Mouse (Mus musculus): ENCODE data around the gene 9530077C05Rik.
"Not testable (repeated sequence)": the region's sequence is repeated elsewhere in the genome, so short reads cannot be mapped to it uniquely, and the experiment has no call there.

Gene 9530077C05Rik

GRCm38 (mm10) chr9:22419877-22420276, 8.6 kb downstream of the 9530077C05Rik start:
- no peak for DNase-seq (ENCODE audit: low spot score)

GRCm38 (mm10) chr9:22420491-22420890, 9.2 kb downstream of the 9530077C05Rik start:
- no peak for DNase-seq (ENCODE audit: low spot score)

- DNase-seq (ENCODE audit: low spot score): no peak
These were observed 11.2 kb downstream of the 9530077C05Rik start for GRCm38 (mm10) chr9:22422559-22422958.

GRCm38 (mm10) chr9:22423507-22423906, 12.2 kb downstream of the 9530077C05Rik start:
- no peak for DNase-seq (ENCODE audit: low spot score)

GRCm38 (mm10) chr9:22424196-22424595, 12.9 kb downstream of the 9530077C05Rik start:
- no peak for DNase-seq (ENCODE audit: low spot score)

- no peak for DNase-seq (ENCODE audit: low spot score)
These were observed 13.4 kb downstream of the 9530077C05Rik start for GRCm38 (mm10) chr9:22424719-22425118.

- no peak for DNase-seq (ENCODE audit: low spot score)
These were observed 16.8 kb downstream of the 9530077C05Rik start for GRCm38 (mm10) chr9:22428028-22428665.

- no peak for DNase-seq (ENCODE audit: low spot score)
These were observed 17.5 kb downstream of the 9530077C05Rik start for GRCm38 (mm10) chr9:22428666-22429410.

GRCm38 (mm10) chr9:22429533-22430241, 18.4 kb downstream of the 9530077C05Rik start:
- no peak for DNase-seq (ENCODE audit: low spot score)

- no peak for DNase-seq (ENCODE audit: low spot score)
These were observed 19.1 kb downstream of the 9530077C05Rik start for GRCm38 (mm10) chr9:22430315-22430840.

GRCm38 (mm10) chr9:22433221-22433620, 21.9 kb downstream of the 9530077C05Rik start:
- DNase-seq (ENCODE audit: low spot score): no peak

- DNase-seq (ENCODE audit: low spot score): no peak
These were observed 22.8 kb downstream of the 9530077C05Rik start for GRCm38 (mm10) chr9:22434101-22434500.

- no peak for DNase-seq (ENCODE audit: low spot score)
These were observed 27.5 kb downstream of the 9530077C05Rik start for GRCm38 (mm10) chr9:22438826-22439225.

- DNase-seq (ENCODE audit: low spot score): no peak
These were observed 31.8 kb downstream of the 9530077C05Rik start for GRCm38 (mm10) chr9:22443157-22443556.

GRCm38 (mm10) chr9:22445123-22445522, 33.8 kb downstream of the 9530077C05Rik start:
- DNase-seq (ENCODE audit: low spot score): no peak

- no peak for DNase-seq (ENCODE audit: low spot score)
These were observed 35.9 kb downstream of the 9530077C05Rik start for GRCm38 (mm10) chr9:22447213-22447612.

GRCm38 (mm10) chr9:22448420-22448819, 37.1 kb downstream of the 9530077C05Rik start:
- no peak for DNase-seq (ENCODE audit: low spot score)

GRCm38 (mm10) chr9:22449209-22449608, 37.9 kb downstream of the 9530077C05Rik start:
- no peak for DNase-seq (ENCODE audit: low spot score)

- no peak for DNase-seq (ENCODE audit: low spot score)
These were observed 41.4 kb downstream of the 9530077C05Rik start for GRCm38 (mm10) chr9:22452697-22453096.

- DNase-seq (ENCODE audit: low spot score): no peak
These were observed 42.2 kb downstream of the 9530077C05Rik start for GRCm38 (mm10) chr9:22453501-22453924.

GRCm38 (mm10) chr9:22453990-22454389, 42.7 kb downstream of the 9530077C05Rik start, which contains the start of gene Gm17545:
Gene Gm17545 (plus strand): TSS chr9:22454290.
- DNase-seq (ENCODE audit: low spot score): not testable (repeated sequence)

- no peak for DNase-seq (ENCODE audit: low spot score)
These were observed 43.7 kb downstream of the 9530077C05Rik start for GRCm38 (mm10) chr9:22455041-22455440.
